Mouse (Mus musculus) midbrain, postnatal 0 days (tissue): ENCODE data around the gene Doc2a. TPM values are rescaled to one million over a fixed set of nuclear protein-coding genes. Genes with fewer than 3 reads are reported as not detected.
A peak's percentile ranks its signal among the peaks of the same experiment; 100 is the strongest.

ENCODE experiments used
- ATAC-seq: fragments of 200-750 bp; cut with Nextera tagmentation; 2 replicates; pipeline ENCODE4 v1.8.0; 2017; ENCODE audit warnings: moderate number of reproducible peaks, mild to moderate bottlenecking, moderate TSS enrichment, moderate library complexity; ENCODE audit not compliant: low FRiP score
- DNase-seq: peaks from one replicate; pipeline ENCODE4 v3.0.0-alpha.2; 2015; ENCODE audit warnings: low spot score
- H3K27ac ChIP-seq: fragments of 300-500 bp; sonication (generic); 2 replicates; pipeline ENCODE4 v1.5.1; 2014; ENCODE audit warnings: low read depth, mild to moderate bottlenecking, low read length, mixed read lengths
- H3K27me3 ChIP-seq: fragments of 300-500 bp; sonication (generic); 2 replicates; pipeline ENCODE4 v1.6.1; 2014; ENCODE audit warnings: low read length, control low read depth, mixed read lengths; ENCODE audit not compliant: insufficient read depth
- H3K36me3 ChIP-seq: fragments of 300-500 bp; sonication (generic); 2 replicates; pipeline ENCODE4 v1.6.1; 2014; ENCODE audit warnings: low read length, control low read depth, mixed read lengths; ENCODE audit not compliant: insufficient read depth
- H3K4me1 ChIP-seq: fragments of 300-500 bp; sonication (generic); 2 replicates; pipeline ENCODE4 v1.6.1; 2014; ENCODE audit warnings: mild to moderate bottlenecking, control low read depth, antibody characterized with exemption, low read length, mixed read lengths; ENCODE audit not compliant: insufficient read depth
- H3K4me2 ChIP-seq: fragments of 300-500 bp; sonication (generic); 2 replicates; pipeline ENCODE4 v1.6.1; 2014; ENCODE audit warnings: low read depth, mild to moderate bottlenecking, low read length, mixed read lengths; ENCODE audit not compliant: poor library complexity, severe bottlenecking
- H3K4me3 ChIP-seq: fragments of 300-500 bp; sonication (generic); 2 replicates; pipeline ENCODE4 v1.5.1; 2014; ENCODE audit warnings: low read depth, mild to moderate bottlenecking, low read length, moderate library complexity
- H3K9ac ChIP-seq: fragments of 300-500 bp; sonication (generic); replicated peaks from 2 replicates; pipeline ENCODE4 v1.6.1; 2014; ENCODE audit warnings: mild to moderate bottlenecking, low read length, moderate library complexity, mixed read lengths; ENCODE audit not compliant: poor library complexity, severe bottlenecking
- H3K9me3 ChIP-seq: fragments of 300-500 bp; sonication (generic); 2 replicates; pipeline ENCODE4 v1.6.1; 2016; ENCODE audit warnings: low read length, control low read depth
- CTCF ChIP-seq: IDR thresholded peaks from 2 replicates; pipeline ENCODE4 v1.5.1; 2016; ENCODE audit warnings: antibody characterized with exemption, mild to moderate bottlenecking
- WGBS: fragments of 180-500 bp; shearing (Covaris S2); extraction: QIAGEN DNeasy Blood & Tissue Kit; methylation state at CpG from one replicate; pipeline ENCODE4 v1.1.7; 2014; 5-methylcytosine and 5-hydroxymethylcytosine counted together
- polyA plus RNA-seq: library from polyadenylated mRNA; unstranded; fragments of >200 nt; fragmentation: Nextera tagmentation; extraction: Ambion mirVana; gene quantifications from 2 replicates; pipeline ENCODE4 v1.2.1, GENCODE M21; 2015
- total RNA-seq: library from RNA; depleted of rRNA; stranded (reverse); fragments of >200 nt; gene quantifications from 2 replicates; pipeline ENCODE4 v1.2.3, GENCODE M21; 2014; rRNA removed

Doc2a gene
- total RNA-seq (53.8 and 64.1 TPM in 2 replicates), polyA plus RNA-seq (36.3 and 41.2 TPM in 2 replicates)

- TF ChIP-seq CTCF, result no peak
- Histone ChIP-seq H3K9me3 (no peaks in the 10 kb centered on the region), H3K27me3 (no peaks in the 10 kb centered on the region), H3K36me3 (peaks cover 12% of the 10 kb centered on the region; the same call in 1 of the 2 replicates), H3K27ac (peak within 1 kb of the TSS; percentile 52), H3K4me2 (peak within 1 kb of the TSS; percentile 91), H3K4me3 (peak within 1 kb of the TSS; percentile 49), H3K4me1 (peaks cover 8% of the 10 kb centered on the region), H3K9ac (peak within 1 kb of the TSS; percentile 73)
- 21% methylated on average over 4 of the region's 4 CpGs for WGBS
- no peak for DNase-seq
- no peak for ATAC-seq
Measured at GRCm38 (mm10) chr7:126847116-126847420, at the start of gene Doc2a. TSS of gene Doc2a (plus strand) at chr7:126847416.

- H3K27ac ChIP-seq, result peak overlapping the region; percentile 81
- no peaks in the 10 kb centered on the region for H3K27me3 ChIP-seq
- peak overlapping the region; percentile 87 for H3K4me2 ChIP-seq
- no peak for TF ChIP-seq CTCF
- peaks cover 12% of the 10 kb centered on the region for H3K4me1 ChIP-seq
- WGBS, result under 1% methylated on average over 39 of the region's 40 CpGs
- DNase-seq (no peak), ATAC-seq (no peak)
- H3K9ac ChIP-seq, result peak overlapping the region; percentile 81
- no peaks in the 10 kb centered on the region for H3K9me3 ChIP-seq
- H3K4me3 ChIP-seq, result peak overlapping the region; percentile 82
- H3K36me3 ChIP-seq, result peaks cover 16% of the 10 kb centered on the region; the same call in 1 of the 2 replicates
Measured at GRCm38 (mm10) chr7:126798127-126799049, 48.8 kb upstream of the Doc2a start.

DNA sequence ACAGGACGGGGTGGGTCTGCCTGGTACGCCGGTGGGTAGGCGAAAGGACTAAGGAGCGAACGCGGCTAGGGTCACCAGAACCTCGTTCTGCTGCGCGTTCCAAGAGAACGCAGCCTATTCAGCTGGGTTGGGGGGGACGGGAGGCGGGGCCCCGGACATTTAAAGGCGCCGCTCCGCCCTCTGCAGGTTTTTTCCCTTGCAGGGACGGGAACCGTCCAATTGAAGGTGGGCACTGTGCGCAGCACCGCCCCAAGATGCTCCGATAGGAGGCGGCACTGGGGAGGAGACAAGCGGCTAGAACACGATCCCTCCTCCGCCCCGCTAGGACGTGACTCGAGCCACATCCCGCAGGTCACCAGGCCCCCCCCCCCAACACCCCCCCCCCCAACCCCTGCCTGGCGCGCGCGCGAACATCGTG is 48.2 kb upstream of the Doc2a start:
- peak overlapping the region; percentile 81 for H3K9ac ChIP-seq
- H3K27ac ChIP-seq, result peak overlapping the region; percentile 92
- DNase-seq (peak; percentile 98), ATAC-seq (peak; percentile 94)
- H3K36me3 ChIP-seq, result peaks cover 20% of the 10 kb centered on the region; the same call in 1 of the 2 replicates
- TF ChIP-seq CTCF, result peak; percentile 66; the same call in 1 of the 2 replicates
- peak overlapping the region; percentile 87 for H3K4me2 ChIP-seq
- no peaks in the 10 kb centered on the region for H3K27me3 ChIP-seq
- H3K4me3 ChIP-seq, result peak overlapping the region; percentile 82
- H3K4me1 ChIP-seq, result peaks cover 12% of the 10 kb centered on the region
- WGBS, result 0% methylated on average over 29 of the region's 36 CpGs
- no peaks in the 10 kb centered on the region for H3K9me3 ChIP-seq

- no peaks in the 10 kb centered on the region for H3K9me3 ChIP-seq
- peak; percentile 92 for ATAC-seq
Measured at GRCm38 (mm10) chr7:126799468-126800268, 47.5 kb upstream of the Doc2a start.

DNA sequence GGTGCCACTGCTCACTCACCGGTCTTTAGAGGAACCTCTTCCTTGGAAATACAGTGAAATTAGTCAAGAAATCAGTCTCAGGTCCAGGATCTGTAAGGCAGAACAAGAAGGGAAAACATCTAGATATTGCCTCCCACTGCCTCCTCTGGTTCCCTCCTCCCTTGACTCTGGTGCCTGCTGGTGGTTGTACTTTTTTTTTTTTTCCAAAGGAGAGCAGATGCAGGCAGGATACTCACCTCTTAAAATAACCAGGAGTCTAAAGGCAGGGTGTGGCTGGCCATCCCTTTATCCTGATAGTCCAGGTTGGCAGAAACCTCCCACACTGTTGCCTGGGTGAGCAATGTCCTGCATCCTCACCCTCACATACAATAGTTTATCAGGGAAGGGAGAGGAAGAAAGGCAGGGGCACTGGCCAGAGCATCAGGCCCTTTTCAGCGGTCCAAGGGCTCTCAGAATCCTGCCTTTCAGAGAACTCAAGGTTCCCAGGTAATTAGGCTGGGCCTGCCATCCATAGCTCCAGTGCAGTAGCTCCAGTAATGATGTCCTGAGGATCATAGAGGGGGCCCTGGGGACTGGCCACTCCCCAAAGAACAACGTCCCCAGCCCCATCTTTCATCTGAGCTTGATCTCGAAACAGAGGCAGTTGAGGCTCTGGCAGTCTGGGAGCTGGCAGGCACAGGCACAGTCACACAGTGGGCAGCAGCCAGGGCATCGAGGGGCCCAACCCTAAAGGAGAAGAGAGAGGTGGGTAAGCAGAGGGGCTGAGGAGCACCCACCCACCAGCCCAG is 46.8 kb upstream of the Doc2a start:
- Histone ChIP-seq H3K4me3 (peak overlapping the region; percentile 82), H3K9ac (peak overlapping the region; percentile 74), H3K27ac (peak overlapping the region; percentile 92), H3K27me3 (no peaks in the 10 kb centered on the region), H3K4me2 (peak overlapping the region; percentile 87), H3K36me3 (peaks cover 9% of the 10 kb centered on the region; the same call in 1 of the 2 replicates), H3K4me1 (peaks cover 12% of the 10 kb centered on the region), H3K9me3 (no peaks in the 10 kb centered on the region)
- WGBS, result 52% methylated on average over 5 of the region's 5 CpGs
- ATAC-seq, result no peak
- no peak for DNase-seq
- TF ChIP-seq CTCF, result no peak

More at GRCm38 (mm10) chr7:126799468-126800268, 47.5 kb upstream of the Doc2a start:
- H3K36me3 ChIP-seq, result peaks cover 15% of the 10 kb centered on the region; the same call in 1 of the 2 replicates
- peak overlapping the region; percentile 87 for H3K4me2 ChIP-seq
- H3K27me3 ChIP-seq, result no peaks in the 10 kb centered on the region
- peaks cover 12% of the 10 kb centered on the region for H3K4me1 ChIP-seq
- H3K27ac ChIP-seq, result peak overlapping the region; percentile 92
- peak overlapping the region; percentile 82 for H3K4me3 ChIP-seq
- peak; percentile 96 for DNase-seq
- peak overlapping the region; percentile 74 for H3K9ac ChIP-seq
- WGBS, result under 1% methylated on average over 37 of the region's 38 CpGs
- peak; percentile 61 for TF ChIP-seq CTCF
